ENCODE assay signal across 19 mouse cellular contexts in the genomic region with DNA sequence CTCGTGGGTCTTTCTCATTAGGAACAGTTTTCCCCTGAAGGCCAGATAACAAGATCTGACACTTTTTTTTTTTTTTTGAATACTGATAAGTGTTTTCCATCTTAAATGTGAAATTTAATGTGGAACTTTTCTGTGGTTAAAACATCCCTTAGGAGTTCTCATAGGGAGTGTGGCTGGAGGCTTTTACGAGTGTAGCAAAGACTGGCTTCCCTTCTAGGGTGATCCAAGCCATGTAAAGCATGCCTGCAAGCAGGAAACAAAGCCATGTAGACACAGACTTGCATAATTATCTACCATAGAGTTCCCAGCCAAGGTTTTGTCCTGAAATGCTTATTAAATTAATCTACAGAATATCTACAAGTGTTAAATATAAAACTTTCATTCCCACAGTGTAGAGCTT.
"Had no signal": no experiment of that assay in that cellular context is flagged by ENCODE, and none has a peak within 500 bp of the region (broad histone marks: within the 10 kb centered on the region; RNA-seq: fewer than 3 reads in every experiment).

No protein-coding gene starts in this region.

- ATAC-seq: liver, postnatal 0 days; midbrain, embryonic 16.5 days had no signal

- H3K9ac ChIP-seq: liver, postnatal 0 days; midbrain, embryonic 12.5 days; neural tube, embryonic 13.5 days; neural tube, embryonic 15.5 days had no signal

- H3K4me1 ChIP-seq: midbrain, embryonic 10.5 days; neural tube, embryonic 13.5 days; neural tube, embryonic 15.5 days had no signal

- DNase-seq: liver, postnatal 0 days; lung, adult 2 months; lung, postnatal 14 days; lung, postnatal 36 days; retina, postnatal 1 day; right cerebral cortex, adult 18-20 months; right cerebral cortex, postnatal 25 days; right cerebral cortex, postnatal 4 days; spleen, adult 18-20 months; thymus, adult 18-20 months; thymus, postnatal 14 days; thymus, postnatal 36 days had no signal

- H3K4me2 ChIP-seq: midbrain, embryonic 12.5 days; neural tube, embryonic 13.5 days; neural tube, embryonic 15.5 days had no signal

- H3K27ac ChIP-seq: macrophage; midbrain, embryonic 10.5 days; midbrain, embryonic 12.5 days; neural tube, embryonic 13.5 days; neural tube, embryonic 15.5 days had no signal

- H3K4me3 ChIP-seq: midbrain, embryonic 10.5 days; midbrain, embryonic 12.5 days; myocyte; neural tube, embryonic 13.5 days; neural tube, embryonic 15.5 days had no signal

- H3K27me3 ChIP-seq: midbrain, embryonic 12.5 days; neural tube, embryonic 13.5 days; neural tube, embryonic 15.5 days had no signal

- H3K36me3 ChIP-seq: midbrain, embryonic 10.5 days; midbrain, embryonic 12.5 days had no signal
